Mouse (Mus musculus) midbrain, embryonic 16.5 days (tissue): Measurements from ENCODE around the gene Rftn2. TPM values are rescaled to one million over a fixed set of nuclear protein-coding genes. Genes with fewer than 3 reads are reported as not detected.

Experiments used
- ATAC-seq: fragments of 200-750 bp; cut with Nextera tagmentation; 2 replicates; pipeline ENCODE4 v1.8.0; 2017; ENCODE audit warnings: moderate TSS enrichment
- H3K27ac ChIP-seq: fragments of 300-500 bp; sonication (generic); 2 replicates; pipeline ENCODE4 v1.5.1; 2014; ENCODE audit warnings: mild to moderate bottlenecking, low read length, mixed read lengths
- H3K27me3 ChIP-seq: fragments of 300-500 bp; sonication (generic); 2 replicates; pipeline ENCODE4 v1.6.1; 2014; ENCODE audit warnings: low read depth, low read length, mixed read lengths; ENCODE audit not compliant: control insufficient read depth, insufficient read depth
- H3K36me3 ChIP-seq: fragments of 300-500 bp; sonication (generic); 2 replicates; pipeline ENCODE4 v1.6.1; 2014; ENCODE audit warnings: mild to moderate bottlenecking, low read length, moderate library complexity, mixed read lengths; ENCODE audit not compliant: control insufficient read depth, insufficient read depth
- H3K4me1 ChIP-seq: fragments of 300-500 bp; sonication (generic); 2 replicates; pipeline ENCODE4 v1.6.1; 2014; ENCODE audit warnings: mild to moderate bottlenecking, low read length, mixed read lengths; ENCODE audit not compliant: control insufficient read depth, insufficient read depth
- H3K4me2 ChIP-seq: fragments of 300-500 bp; sonication (generic); 2 replicates; pipeline ENCODE4 v1.6.1; 2014; ENCODE audit warnings: mild to moderate bottlenecking, low read length, mixed read lengths
- H3K4me3 ChIP-seq: fragments of 300-500 bp; sonication (generic); 2 replicates; pipeline ENCODE4 v1.5.1; 2014; ENCODE audit warnings: low read depth, mild to moderate bottlenecking, low read length, moderate library complexity, mixed read lengths
- H3K9ac ChIP-seq: fragments of 300-500 bp; sonication (generic); 2 replicates; pipeline ENCODE4 v1.6.1; 2014; ENCODE audit warnings: low read depth, low read length, mixed read lengths
- H3K9me3 ChIP-seq: fragments of 300-500 bp; sonication (generic); replicated peaks from 2 replicates; pipeline ENCODE4 v1.6.1; 2014; ENCODE audit warnings: mild to moderate bottlenecking, low read length, mixed read lengths; ENCODE audit not compliant: control insufficient read depth, poor library complexity, severe bottlenecking
- WGBS: fragments of 180-500 bp; shearing (Covaris S2); extraction: QIAGEN DNeasy Blood & Tissue Kit; methylation state at CpG from one replicate; pipeline ENCODE4 v1.1.7; 2014; 5-methylcytosine and 5-hydroxymethylcytosine counted together
- polyA plus RNA-seq: library from polyadenylated mRNA; unstranded; fragments of >200 nt; fragmentation: Nextera tagmentation; extraction: Ambion mirVana; gene quantifications from 2 replicates; pipeline ENCODE4 v1.2.1, GENCODE M21; 2015

The Rftn2 gene
- polyA plus RNA-seq, 1 experiment from 2014 or later: 10.6 TPM

DNA sequence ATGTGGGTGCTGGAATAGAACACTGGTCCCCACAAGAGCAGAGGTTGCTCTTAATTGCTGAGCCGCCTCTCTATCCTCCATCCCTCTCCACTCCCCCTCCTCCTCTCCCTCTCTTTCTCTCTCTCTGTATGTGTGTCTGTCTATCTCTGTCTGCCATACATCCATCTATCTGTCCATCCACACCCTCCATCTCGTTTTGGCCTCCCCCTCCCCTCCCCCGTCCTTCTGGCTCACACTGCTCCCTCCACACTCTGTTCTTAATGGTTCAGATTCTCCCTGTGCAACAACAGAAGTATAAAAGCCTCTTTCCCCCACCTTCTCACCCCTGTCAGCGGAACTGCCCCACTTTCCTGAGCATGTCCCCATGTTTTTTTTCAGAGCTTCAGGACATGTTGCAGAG is 59.0 kb downstream of the Rftn2 start:
- no peak for ATAC-seq
- no peaks in the 10 kb centered on the region for H3K27me3 ChIP-seq
- H3K4me2 ChIP-seq: no peak overlapping the region
- H3K9me3 ChIP-seq: no peaks in the 10 kb centered on the region
- H3K4me3 ChIP-seq: no peak overlapping the region
- H3K4me1 ChIP-seq: no peaks in the 10 kb centered on the region
- 80% methylated on average over 4 of the region's 4 CpGs for WGBS
- no peak overlapping the region for H3K27ac ChIP-seq
- H3K36me3 ChIP-seq: no peaks in the 10 kb centered on the region
- no peak overlapping the region for H3K9ac ChIP-seq

DNA sequence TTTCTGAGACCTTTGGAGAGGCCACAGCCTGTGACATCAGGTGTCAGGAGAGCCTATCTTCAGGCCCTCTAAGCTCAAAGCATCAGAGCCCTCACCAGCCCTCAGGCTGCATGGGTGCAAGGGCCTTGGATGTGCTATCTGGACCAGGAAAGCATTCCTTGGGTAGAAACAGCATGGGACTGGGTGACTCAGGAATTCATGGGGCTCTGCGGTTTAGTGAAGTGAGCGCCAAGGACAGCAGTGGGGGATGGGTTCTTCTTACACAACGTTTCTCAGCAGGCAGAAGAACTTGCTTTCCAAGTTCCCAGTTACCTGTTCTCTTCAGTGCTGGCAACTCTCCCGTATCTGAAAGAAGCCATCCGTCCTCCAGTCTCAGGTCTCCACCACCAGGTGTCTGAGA is 62.6 kb downstream of the Rftn2 start:
- Histone ChIP-seq H3K36me3 (no peaks in the 10 kb centered on the region), H3K9ac (no peak overlapping the region), H3K4me3 (no peak overlapping the region), H3K4me1 (no peaks in the 10 kb centered on the region), H3K27me3 (no peaks in the 10 kb centered on the region), H3K4me2 (no peak overlapping the region), H3K27ac (no peak overlapping the region), H3K9me3 (no peaks in the 10 kb centered on the region)
- ATAC-seq: no peak
- 66% methylated on average over 5 of the region's 5 CpGs for WGBS

DNA sequence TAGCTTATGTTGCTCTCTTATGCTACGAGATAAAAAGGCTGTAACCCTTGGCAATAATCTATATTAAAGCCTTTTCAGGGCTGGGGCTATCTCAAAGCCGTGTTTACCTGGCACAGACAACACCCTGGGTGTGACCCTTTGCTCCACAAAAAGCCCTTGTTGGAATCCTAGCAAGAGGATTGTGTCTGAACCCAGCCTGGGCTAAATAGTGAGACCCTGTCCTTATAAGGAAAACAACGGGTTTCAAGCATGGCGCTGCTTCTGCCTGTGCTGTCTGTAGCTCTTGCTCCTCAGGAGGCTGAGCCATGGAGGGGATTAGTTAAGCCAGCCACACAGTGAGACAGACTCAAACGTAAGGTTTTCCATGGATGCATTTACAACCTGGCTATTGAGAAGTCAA is 63.8 kb downstream of the Rftn2 start:
- Histone ChIP-seq H3K36me3 (no peaks in the 10 kb centered on the region; the same call in 1 of the 2 replicates), H3K9me3 (no peaks in the 10 kb centered on the region), H3K4me1 (no peaks in the 10 kb centered on the region), H3K9ac (no peak overlapping the region), H3K4me2 (no peak overlapping the region), H3K4me3 (no peak overlapping the region), H3K27ac (no peak overlapping the region), H3K27me3 (no peaks in the 10 kb centered on the region)
- no peak for ATAC-seq
- WGBS: 58% methylated on average over 5 of the region's 5 CpGs

DNA sequence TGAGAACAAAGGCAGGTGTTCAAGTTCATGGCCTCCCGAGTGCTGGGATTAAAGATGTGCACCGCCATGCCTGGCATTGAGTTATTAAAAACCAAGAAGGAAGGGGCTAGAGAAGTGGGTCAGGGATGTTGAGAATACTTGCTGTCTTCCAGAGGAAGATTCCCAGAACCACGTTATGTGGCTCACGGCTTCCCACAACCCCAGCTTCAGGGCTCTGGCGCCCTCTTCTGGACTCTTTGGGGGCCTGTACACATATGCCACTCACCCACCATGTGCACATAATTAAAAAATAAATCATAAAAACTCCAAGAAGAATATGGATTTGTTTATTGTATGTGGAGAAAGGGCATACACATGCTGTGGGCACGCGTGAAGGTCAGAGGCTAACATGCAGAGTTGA is 64.7 kb downstream of the Rftn2 start:
- ATAC-seq: no peak
- Histone ChIP-seq H3K4me3 (no peak overlapping the region), H3K4me2 (no peak overlapping the region), H3K27ac (no peak overlapping the region), H3K9me3 (no peaks in the 10 kb centered on the region), H3K4me1 (no peaks in the 10 kb centered on the region), H3K27me3 (no peaks in the 10 kb centered on the region), H3K9ac (no peak overlapping the region), H3K36me3 (no peaks in the 10 kb centered on the region; the same call in 1 of the 2 replicates)
- WGBS: 59% methylated on average over 7 of the region's 7 CpGs

DNA sequence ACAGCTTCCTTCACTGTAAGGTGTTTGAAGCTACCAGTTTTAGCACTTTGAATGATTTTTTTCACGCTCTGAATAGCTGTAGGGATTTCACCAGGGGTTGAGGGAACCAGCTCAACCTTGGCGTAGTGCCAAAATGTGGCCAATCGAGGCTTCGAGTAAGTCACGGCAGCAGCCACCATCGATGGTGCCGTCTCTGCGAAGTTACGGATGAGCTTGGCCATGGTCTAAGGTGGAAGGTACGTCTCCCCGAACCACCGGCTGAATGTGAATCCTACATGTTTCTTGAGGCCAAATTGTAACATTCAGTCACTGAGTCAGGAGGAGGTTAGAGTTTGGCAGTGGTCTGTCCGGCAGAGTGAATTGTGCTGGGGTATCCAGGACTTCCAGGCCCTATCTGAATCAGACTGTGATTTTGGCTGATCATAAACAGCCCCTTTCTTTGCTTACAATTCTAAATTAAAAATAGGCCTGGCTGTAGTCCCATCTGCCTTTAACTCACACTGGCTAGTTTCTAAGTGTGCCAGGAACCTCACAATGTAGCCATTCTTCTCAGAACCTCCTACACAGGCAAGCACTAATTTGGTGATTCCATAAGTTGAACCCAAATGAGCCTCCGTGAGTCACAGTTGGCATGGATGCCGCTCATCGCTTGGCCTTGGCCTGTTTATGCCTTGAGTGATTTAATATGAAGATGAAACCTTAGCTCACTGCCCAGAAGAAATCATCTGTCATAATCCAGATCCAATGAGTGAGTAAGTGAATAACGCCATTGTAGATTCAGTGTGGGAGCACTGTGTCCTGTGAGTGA is 65.5 kb downstream of the Rftn2 start:
- WGBS: 90% methylated on average over 17 of the region's 17 CpGs
- H3K27me3 ChIP-seq: no peaks in the 10 kb centered on the region
- no peaks in the 10 kb centered on the region for H3K9me3 ChIP-seq
- no peak overlapping the region for H3K9ac ChIP-seq
- peaks cover 4% of the 10 kb centered on the region; the same call in 1 of the 2 replicates for H3K36me3 ChIP-seq
- H3K4me1 ChIP-seq: no peaks in the 10 kb centered on the region
- H3K27ac ChIP-seq: no peak overlapping the region
- H3K4me2 ChIP-seq: no peak overlapping the region
- ATAC-seq: peak; percentile 56; the same call in 1 of the 2 replicates
- H3K4me3 ChIP-seq: no peak overlapping the region

DNA sequence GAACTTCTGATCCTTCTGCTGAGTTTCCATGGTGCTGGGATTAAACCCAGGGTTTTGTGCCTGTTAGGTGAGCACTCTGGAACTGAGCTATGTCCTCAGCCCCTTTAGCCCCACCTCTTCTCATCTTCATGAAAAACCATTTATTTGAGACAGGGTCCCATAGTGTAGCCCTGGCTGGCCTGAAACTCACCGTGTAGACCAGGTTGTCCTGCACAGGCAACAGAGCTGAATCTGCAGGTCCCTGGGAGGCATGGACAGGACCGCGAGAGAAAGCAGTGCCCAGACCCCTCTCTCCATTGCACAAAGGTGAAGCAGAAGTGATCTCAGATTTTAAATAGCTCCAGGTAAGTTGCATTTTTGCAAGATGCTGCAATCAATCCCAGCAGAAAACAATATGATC is 66.4 kb downstream of the Rftn2 start:
- H3K27ac ChIP-seq: 0 out of 2 replicates have a peak overlapping the region, but pooled peaks have one; percentile 19

DNA sequence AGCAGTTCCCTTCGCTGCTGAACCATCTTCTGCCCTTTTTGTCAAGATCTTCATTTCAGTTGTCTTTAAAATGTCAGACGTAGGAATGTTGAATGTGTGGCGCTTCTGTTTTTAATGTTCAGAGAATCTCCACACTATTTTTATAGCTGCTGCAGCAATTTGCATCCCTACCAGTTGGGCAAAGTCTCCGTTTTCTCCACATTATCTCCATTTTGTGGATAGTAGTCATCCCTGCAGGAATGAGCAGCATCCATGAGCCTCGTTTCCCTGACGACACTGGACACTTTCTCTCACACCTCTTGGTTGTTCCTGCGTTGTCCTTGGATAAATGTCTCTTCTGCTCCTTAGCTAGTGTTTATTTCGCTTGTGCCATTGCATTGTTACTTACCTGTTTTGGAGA is 67.8 kb downstream of the Rftn2 start:
- WGBS: 88% methylated on average over 8 of the region's 8 CpGs
- Histone ChIP-seq H3K27me3 (no peaks in the 10 kb centered on the region), H3K27ac (no peak overlapping the region), H3K9ac (no peak overlapping the region), H3K4me2 (no peak overlapping the region), H3K4me3 (no peak overlapping the region), H3K9me3 (no peaks in the 10 kb centered on the region), H3K4me1 (no peaks in the 10 kb centered on the region), H3K36me3 (peaks cover 8% of the 10 kb centered on the region; the same call in 1 of the 2 replicates)
- ATAC-seq: no peak

More for the DNA sequence above, 66.4 kb downstream of the Rftn2 start:
- no peak overlapping the region for H3K4me2 ChIP-seq
- H3K9ac ChIP-seq: no peak overlapping the region
- H3K4me1 ChIP-seq: no peaks in the 10 kb centered on the region
- no peak for ATAC-seq
- H3K9me3 ChIP-seq: no peaks in the 10 kb centered on the region
- peaks cover 8% of the 10 kb centered on the region; the same call in 1 of the 2 replicates for H3K36me3 ChIP-seq
- WGBS: 91% methylated on average over 3 of the region's 3 CpGs
- H3K27me3 ChIP-seq: no peaks in the 10 kb centered on the region
- no peak overlapping the region for H3K4me3 ChIP-seq

DNA sequence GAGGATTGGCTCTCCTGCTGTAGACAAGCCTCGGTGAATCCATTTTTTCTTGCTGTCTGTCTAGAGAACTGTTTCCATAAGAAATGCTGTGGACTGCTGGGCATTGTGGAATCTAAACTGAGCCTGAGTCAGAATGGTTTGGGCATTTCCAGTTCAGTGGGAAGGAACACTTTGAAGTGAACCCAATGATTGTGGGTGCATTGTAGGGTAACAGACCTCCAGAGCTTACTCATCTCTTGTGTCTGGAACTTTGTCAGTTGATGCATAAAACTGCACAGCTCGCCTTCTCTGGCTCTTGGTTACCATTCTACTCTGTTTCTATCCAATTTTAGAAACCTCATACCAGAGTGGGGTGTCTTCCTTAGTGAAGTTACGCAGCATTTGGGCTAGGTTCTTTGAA is 68.4 kb downstream of the Rftn2 start:
- no peaks in the 10 kb centered on the region for H3K9me3 ChIP-seq
- no peak for ATAC-seq
- H3K27ac ChIP-seq: no peak overlapping the region
- no peak overlapping the region for H3K4me2 ChIP-seq
- H3K9ac ChIP-seq: no peak overlapping the region
- no peaks in the 10 kb centered on the region for H3K4me1 ChIP-seq
- peaks cover 8% of the 10 kb centered on the region; the same call in 1 of the 2 replicates for H3K36me3 ChIP-seq
- no peaks in the 10 kb centered on the region for H3K27me3 ChIP-seq
- no peak overlapping the region for H3K4me3 ChIP-seq
- 94% methylated on average over 3 of the region's 3 CpGs for WGBS

DNA sequence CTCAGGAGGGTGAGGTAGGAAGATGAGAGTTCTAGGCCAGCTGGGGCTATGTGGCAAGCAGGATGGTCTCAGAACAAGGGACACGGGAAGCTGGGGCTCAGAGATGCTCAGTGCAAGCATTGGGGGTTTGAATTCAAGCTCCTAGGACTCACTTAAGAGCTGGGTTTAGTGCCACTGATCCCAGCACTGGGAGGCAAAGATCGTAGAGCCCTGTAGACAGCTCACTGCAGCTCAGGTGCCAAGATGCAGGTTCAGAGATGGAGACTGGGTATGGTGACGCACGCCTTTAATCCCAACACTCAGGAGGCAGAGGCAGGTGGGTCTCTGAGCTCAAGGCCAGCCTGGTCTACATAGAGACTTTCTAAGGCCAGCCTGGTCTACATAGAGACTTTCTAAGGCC is 69.3 kb downstream of the Rftn2 start:
- WGBS: 96% methylated on average over 4 of the region's 4 CpGs
- no peak for ATAC-seq

More for the DNA sequence above, 69.3 kb downstream of the Rftn2 start:
- H3K9ac ChIP-seq: no peak overlapping the region
- H3K4me3 ChIP-seq: no peak overlapping the region
- peaks cover 8% of the 10 kb centered on the region; the same call in 1 of the 2 replicates for H3K36me3 ChIP-seq
- no peaks in the 10 kb centered on the region for H3K27me3 ChIP-seq
- no peak overlapping the region for H3K27ac ChIP-seq
- H3K4me2 ChIP-seq: no peak overlapping the region
- H3K9me3 ChIP-seq: no peaks in the 10 kb centered on the region
- H3K4me1 ChIP-seq: no peaks in the 10 kb centered on the region
